Mouse (Mus musculus): Measurements from ENCODE around the gene A730061H03Rik. TPM values are rescaled to one million over a fixed set of nuclear protein-coding genes. Genes with fewer than 3 reads are reported as not detected.

A730061H03Rik gene
- polyA plus RNA-seq, 1 experiment, result 2.3 TPM

GRCm38 (mm10) chr14:55589271-55589670, 29.1 kb upstream of the A730061H03Rik start:
- H3K4me3 ChIP-seq (ENCODE audit: control insufficient read depth, low read depth, low read length), result no peak overlapping the region
- peaks cover 16% of the 10 kb centered on the region for H3K4me1 ChIP-seq (ENCODE audit: control insufficient read depth, insufficient read depth, low read length)
- no peak overlapping the region for H3K27ac ChIP-seq (ENCODE audit: control insufficient read depth, insufficient read depth, low read depth, low read length)
- TF ChIP-seq CTCF (IDR thresholded peaks at IDR 0.05; ENCODE audit: control insufficient read depth, insufficient read depth, insufficient replicate concordance, low read depth, low read length) (no peak), POLR2A (IDR thresholded peaks at IDR 0.05; ENCODE audit: control insufficient read depth, low read depth, low read length) (no peak)
- no peaks in the 10 kb centered on the region for H3K36me3 ChIP-seq (ENCODE audit: control insufficient read depth, insufficient read depth, low read length)
- no peaks in the 10 kb centered on the region for H3K27me3 ChIP-seq (ENCODE audit: control insufficient read depth, insufficient read depth, low read length)

- no peak for TF ChIP-seq POLR2A (IDR thresholded peaks at IDR 0.05; ENCODE audit: control insufficient read depth, low read depth, low read length)
- TF ChIP-seq CTCF (IDR thresholded peaks at IDR 0.05; ENCODE audit: control insufficient read depth, insufficient read depth, insufficient replicate concordance, low read depth, low read length), result no peak
- no peak overlapping the region for H3K27ac ChIP-seq (ENCODE audit: control insufficient read depth, insufficient read depth, low read depth, low read length)
- peaks cover 7% of the 10 kb centered on the region for H3K4me1 ChIP-seq (ENCODE audit: control insufficient read depth, insufficient read depth, low read length)
- no peak overlapping the region for H3K4me3 ChIP-seq (ENCODE audit: control insufficient read depth, low read depth, low read length)
- no peaks in the 10 kb centered on the region for H3K27me3 ChIP-seq (ENCODE audit: control insufficient read depth, insufficient read depth, low read length)
- H3K36me3 ChIP-seq (ENCODE audit: control insufficient read depth, insufficient read depth, low read length), result no peaks in the 10 kb centered on the region
These were observed 25.9 kb upstream of the A730061H03Rik start for GRCm38 (mm10) chr14:55586149-55586548.

GRCm38 (mm10) chr14:55585566-55585960, 25.4 kb upstream of the A730061H03Rik start:
- no peak for TF ChIP-seq POLR2A (IDR thresholded peaks at IDR 0.05; ENCODE audit: control insufficient read depth, low read depth, low read length)
- H3K36me3 ChIP-seq (ENCODE audit: control insufficient read depth, insufficient read depth, low read length), result no peaks in the 10 kb centered on the region
- no peak overlapping the region for H3K4me3 ChIP-seq (ENCODE audit: control insufficient read depth, low read depth, low read length)
- peaks cover 5% of the 10 kb centered on the region for H3K4me1 ChIP-seq (ENCODE audit: control insufficient read depth, insufficient read depth, low read length)
- peak overlapping the region; percentile 52; the same call in 1 of the 2 replicates for H3K27ac ChIP-seq (ENCODE audit: control insufficient read depth, insufficient read depth, low read depth, low read length)
- H3K27me3 ChIP-seq (ENCODE audit: control insufficient read depth, insufficient read depth, low read length), result no peaks in the 10 kb centered on the region

- peak; percentile 38; the same call in 1 of the 2 replicates for TF ChIP-seq POLR2A (IDR thresholded peaks at IDR 0.05; ENCODE audit: control insufficient read depth, low read depth, low read length)
- TF ChIP-seq CTCF (IDR thresholded peaks at IDR 0.05; ENCODE audit: control insufficient read depth, insufficient read depth, insufficient replicate concordance, low read depth, low read length), result no peak
- Histone ChIP-seq H3K27ac (ENCODE audit: control insufficient read depth, insufficient read depth, low read depth, low read length) (peak within 1 kb of the TSS; percentile 56), H3K4me1 (ENCODE audit: control insufficient read depth, insufficient read depth, low read length) (peaks cover 3% of the 10 kb centered on the region), H3K36me3 (ENCODE audit: control insufficient read depth, insufficient read depth, low read length) (no peaks in the 10 kb centered on the region), H3K4me3 (ENCODE audit: control insufficient read depth, low read depth, low read length) (peak within 1 kb of the TSS; percentile 84), H3K27me3 (ENCODE audit: control insufficient read depth, insufficient read depth, low read length) (no peaks in the 10 kb centered on the region)
These were observed 24.7 kb upstream of the A730061H03Rik start, which contains the start of gene Emc9 for GRCm38 (mm10) chr14:55584702-55585565. Gene Emc9 (minus strand): TSS chr14:55585302.

- TF ChIP-seq POLR2A (IDR thresholded peaks at IDR 0.05; ENCODE audit: control insufficient read depth, low read depth, low read length) (no peak), CTCF (IDR thresholded peaks at IDR 0.05; ENCODE audit: control insufficient read depth, insufficient read depth, insufficient replicate concordance, low read depth, low read length) (no peak)
- H3K27ac ChIP-seq (ENCODE audit: control insufficient read depth, insufficient read depth, low read depth, low read length), result no peak overlapping the region
- H3K27me3 ChIP-seq (ENCODE audit: control insufficient read depth, insufficient read depth, low read length), result no peaks in the 10 kb centered on the region
- no peaks in the 10 kb centered on the region for H3K36me3 ChIP-seq (ENCODE audit: control insufficient read depth, insufficient read depth, low read length)
- peaks cover 3% of the 10 kb centered on the region for H3K4me1 ChIP-seq (ENCODE audit: control insufficient read depth, insufficient read depth, low read length)
- H3K4me3 ChIP-seq (ENCODE audit: control insufficient read depth, low read depth, low read length), result peak overlapping the region; percentile 84
These were observed 24.1 kb upstream of the A730061H03Rik start for GRCm38 (mm10) chr14:55584303-55584701.

- peaks cover 9% of the 10 kb centered on the region for H3K4me1 ChIP-seq (ENCODE audit: control insufficient read depth, insufficient read depth, low read length)
- TF ChIP-seq POLR2A (IDR thresholded peaks at IDR 0.05; ENCODE audit: control insufficient read depth, low read depth, low read length) (no peak), CTCF (IDR thresholded peaks at IDR 0.05; ENCODE audit: control insufficient read depth, insufficient read depth, insufficient replicate concordance, low read depth, low read length) (peak; percentile 36; the same call in 1 of the 2 replicates)
- no peak overlapping the region for H3K4me3 ChIP-seq (ENCODE audit: control insufficient read depth, low read depth, low read length)
- H3K27me3 ChIP-seq (ENCODE audit: control insufficient read depth, insufficient read depth, low read length), result no peaks in the 10 kb centered on the region
- H3K36me3 ChIP-seq (ENCODE audit: control insufficient read depth, insufficient read depth, low read length), result no peaks in the 10 kb centered on the region
- no peak overlapping the region for H3K27ac ChIP-seq (ENCODE audit: control insufficient read depth, insufficient read depth, low read depth, low read length)
These were observed 21.9 kb upstream of the A730061H03Rik start for GRCm38 (mm10) chr14:55581981-55582681.

- no peaks in the 10 kb centered on the region for H3K27me3 ChIP-seq (ENCODE audit: control insufficient read depth, insufficient read depth, low read length)
- H3K4me1 ChIP-seq (ENCODE audit: control insufficient read depth, insufficient read depth, low read length), result peaks cover 20% of the 10 kb centered on the region
- TF ChIP-seq CTCF (IDR thresholded peaks at IDR 0.05; ENCODE audit: control insufficient read depth, insufficient read depth, insufficient replicate concordance, low read depth, low read length) (no peak), POLR2A (IDR thresholded peaks at IDR 0.05; ENCODE audit: control insufficient read depth, low read depth, low read length) (no peak)
- no peaks in the 10 kb centered on the region for H3K36me3 ChIP-seq (ENCODE audit: control insufficient read depth, insufficient read depth, low read length)
- no peak overlapping the region for H3K4me3 ChIP-seq (ENCODE audit: control insufficient read depth, low read depth, low read length)
- H3K27ac ChIP-seq (ENCODE audit: control insufficient read depth, insufficient read depth, low read depth, low read length), result no peak overlapping the region
These were observed 20.5 kb upstream of the A730061H03Rik start for GRCm38 (mm10) chr14:55580731-55581130.

Measured in testis, adult 2 months (tissue).